Mouse (Mus musculus): ENCODE data around the gene Slc29a2.

- TF ChIP-seq POLR2A (IDR thresholded peaks at IDR 0.05; ENCODE audit: borderline replicate concordance, extremely low read depth, low read depth, low read length) (no peak), CTCF (IDR thresholded peaks at IDR 0.05; ENCODE audit: insufficient read depth, low read length) (no peak)
Observed at GRCm38 (mm10) chr19:4999445-5000140, 24.1 kb upstream of the Slc29a2 start.
